24 mouse cellular contexts compared by ENCODE assay signal in the genomic region with DNA sequence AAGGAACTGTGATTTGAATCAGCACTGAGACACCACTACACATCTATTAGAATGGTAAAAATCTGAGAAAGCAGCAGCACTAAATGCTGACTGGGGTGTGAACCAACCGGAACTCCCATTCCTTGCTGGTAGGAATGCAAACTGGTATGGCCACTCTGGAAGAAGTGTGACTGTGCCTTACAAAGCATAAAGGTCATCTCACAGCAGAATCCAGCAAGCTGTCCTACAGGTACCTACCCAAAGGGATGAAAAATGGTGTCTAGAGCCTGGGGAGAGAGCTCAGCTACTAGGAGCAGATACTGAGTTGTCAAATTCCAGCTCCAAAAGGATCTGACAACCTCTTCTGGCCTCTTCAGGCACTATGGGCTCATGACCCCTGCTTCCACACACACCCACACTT.
"Had no signal": no experiment of that assay in that cellular context is flagged by ENCODE, and none has a peak within 500 bp of the region (broad histone marks: within the 10 kb centered on the region; RNA-seq: fewer than 3 reads in every experiment).

No protein-coding gene starts in this region.

- H3K4me2 ChIP-seq: heart, embryonic 11.5 days; heart, embryonic 13.5 days; heart, embryonic 15.5 days; hindbrain, embryonic 13.5 days; hindbrain, embryonic 15.5 days; kidney, embryonic 15.5 days; limb, embryonic 13.5 days; limb, embryonic 15.5 days had no signal

- H3K36me3 ChIP-seq: heart, embryonic 13.5 days; heart, embryonic 15.5 days; hindbrain, embryonic 13.5 days; hindbrain, embryonic 15.5 days; kidney, embryonic 15.5 days; limb, embryonic 13.5 days; limb, embryonic 15.5 days had no signal

- H3K9ac ChIP-seq: heart, embryonic 13.5 days; heart, embryonic 15.5 days; hindbrain, embryonic 13.5 days; hindbrain, embryonic 15.5 days; kidney, embryonic 15.5 days; limb, embryonic 13.5 days; limb, embryonic 15.5 days had no signal

- ATAC-seq: hindbrain, postnatal 0 days had no signal

- H3K27me3 ChIP-seq: heart, embryonic 13.5 days; heart, embryonic 15.5 days; kidney, embryonic 15.5 days had no signal

- H3K9me3 ChIP-seq: heart, embryonic 13.5 days; heart, embryonic 15.5 days; hindbrain, embryonic 13.5 days; hindbrain, embryonic 15.5 days; kidney, embryonic 15.5 days; limb, embryonic 13.5 days; limb, embryonic 15.5 days had no signal

- DNase-seq: gastrocnemius, postnatal 14 days; gastrocnemius, postnatal 36 days; heart, adult 11 months; heart, adult 2 months; heart, postnatal 14 days; heart, postnatal 36 days; kidney, adult 11 months; kidney, adult 2 months; kidney, adult 9 months; kidney, postnatal 14 days; kidney, postnatal 36 days; layer of hippocampus, adult 9-11 months; layer of hippocampus, postnatal 36 days; left cerebral cortex, postnatal 4 days had no signal

- H3K4me3 ChIP-seq: heart, adult 2 months; heart, embryonic 13.5 days; heart, embryonic 15.5 days; hindbrain, embryonic 13.5 days; hindbrain, embryonic 15.5 days; kidney, embryonic 15.5 days; limb, embryonic 13.5 days; limb, embryonic 15.5 days had no signal

- H3K4me1 ChIP-seq: hindbrain, embryonic 15.5 days had no signal

- H3K27ac ChIP-seq: heart, adult 2 months; heart, embryonic 13.5 days; heart, embryonic 15.5 days; hindbrain, embryonic 13.5 days; hindbrain, embryonic 15.5 days; hindbrain, postnatal 0 days; kidney, embryonic 15.5 days; kidney, postnatal 0 days; limb, embryonic 13.5 days; limb, embryonic 15.5 days had no signal
